Mouse (Mus musculus): ENCODE results near the gene Habp4. TPM values are rescaled to one million over a fixed set of nuclear protein-coding genes. Genes with fewer than 3 reads are reported as not detected.

Gene Habp4
- 47.1 and 64.6 TPM in 2 replicates for total RNA-seq (2014; rRNA removed)
- 63.4 and 65.6 TPM in 2 replicates for polyA plus RNA-seq (2015; fragmentation: Nextera tagmentation; extraction: Ambion mirVana)

- H3K27ac ChIP-seq: peak within 1 kb of the TSS; percentile 85
- ATAC-seq: peak; percentile 100
Observed at GRCm38 (mm10) chr13:64161548-64161915, at the start of gene Habp4. TSS of gene Habp4 (plus strand) at chr13:64161824.

GRCm38 (mm10) chr13:64117442-64117841 is 44.2 kb upstream of the Habp4 start:
- Histone ChIP-seq H3K36me3 (ENCODE audit: insufficient read depth, low read length) (no peaks in the 10 kb centered on the region), H3K4me2 (ENCODE audit: low read depth, low read length) (no peak overlapping the region), H3K9me3 (ENCODE audit: low read length) (no peaks in the 10 kb centered on the region), H3K27ac (no peak overlapping the region), H3K4me1 (ENCODE audit: insufficient read depth, low read length) (no peaks in the 10 kb centered on the region), H3K4me3 (ENCODE audit: low read length) (no peak overlapping the region), H3K9ac (replicated peaks; ENCODE audit: low read length) (no peak overlapping the region), H3K27me3 (ENCODE audit: insufficient read depth, low read length) (no peaks in the 10 kb centered on the region)
- WGBS: 59% methylated on average over 2 of the region's 2 CpGs
- TF ChIP-seq CTCF (IDR thresholded peaks at IDR 0.05; ENCODE audit: low read depth): peak; percentile 21
- ATAC-seq (no peak), DNase-seq (ENCODE audit: low spot score) (no peak)

More at GRCm38 (mm10) chr13:64161548-64161915, at the start of gene Habp4:
- whole genome bisulfite sequencing: 0% methylated on average over 23 of the region's 31 CpGs
- Histone ChIP-seq H3K36me3 (ENCODE audit: insufficient read depth, low read length) (no peaks in the 10 kb centered on the region), H3K27me3 (ENCODE audit: insufficient read depth, low read length) (no peaks in the 10 kb centered on the region), H3K9ac (replicated peaks; ENCODE audit: low read length) (peak within 1 kb of the TSS; percentile 76), H3K4me2 (ENCODE audit: low read depth, low read length) (peak within 1 kb of the TSS; percentile 92), H3K4me1 (ENCODE audit: insufficient read depth, low read length) (peaks cover 5% of the 10 kb centered on the region; the same call in 1 of the 2 replicates), H3K9me3 (ENCODE audit: low read length) (no peaks in the 10 kb centered on the region), H3K4me3 (ENCODE audit: low read length) (peak within 1 kb of the TSS; percentile 71)
- DNase-seq (ENCODE audit: low spot score): peak; percentile 99
- TF ChIP-seq CTCF (IDR thresholded peaks at IDR 0.05; ENCODE audit: low read depth): no peak

- H3K4me3 ChIP-seq (ENCODE audit: low read length): no peak overlapping the region
- no peak for DNase-seq (ENCODE audit: low spot score)
- no peak for ATAC-seq
- no peaks in the 10 kb centered on the region for H3K4me1 ChIP-seq (ENCODE audit: insufficient read depth, low read length)
- no peaks in the 10 kb centered on the region for H3K9me3 ChIP-seq (ENCODE audit: low read length)
- no peaks in the 10 kb centered on the region for H3K36me3 ChIP-seq (ENCODE audit: insufficient read depth, low read length)
- no peak overlapping the region for H3K4me2 ChIP-seq (ENCODE audit: low read depth, low read length)
- H3K27ac ChIP-seq: no peak overlapping the region
- H3K27me3 ChIP-seq (ENCODE audit: insufficient read depth, low read length): no peaks in the 10 kb centered on the region
- TF ChIP-seq CTCF (IDR thresholded peaks at IDR 0.05; ENCODE audit: low read depth): no peak
- no peak overlapping the region for H3K9ac ChIP-seq (replicated peaks; ENCODE audit: low read length)
- 53% methylated on average over 4 of the region's 4 CpGs for WGBS
Observed at GRCm38 (mm10) chr13:64120760-64121159, 40.9 kb upstream of the Habp4 start.

- DNase-seq (ENCODE audit: low spot score) (no peak), ATAC-seq (no peak)
- WGBS: 37% methylated on average over 6 of the region's 6 CpGs
- Histone ChIP-seq H3K9me3 (ENCODE audit: low read length) (no peaks in the 10 kb centered on the region), H3K27me3 (ENCODE audit: insufficient read depth, low read length) (no peaks in the 10 kb centered on the region), H3K4me2 (ENCODE audit: low read depth, low read length) (no peak overlapping the region), H3K4me1 (ENCODE audit: insufficient read depth, low read length) (no peaks in the 10 kb centered on the region), H3K4me3 (ENCODE audit: low read length) (no peak overlapping the region), H3K9ac (replicated peaks; ENCODE audit: low read length) (no peak overlapping the region), H3K36me3 (ENCODE audit: insufficient read depth, low read length) (no peaks in the 10 kb centered on the region), H3K27ac (no peak overlapping the region)
- TF ChIP-seq CTCF (IDR thresholded peaks at IDR 0.05; ENCODE audit: low read depth): no peak
Observed at GRCm38 (mm10) chr13:64123491-64124188, 38.0 kb upstream of the Habp4 start.

GRCm38 (mm10) chr13:64124886-64125285 is 36.7 kb upstream of the Habp4 start:
- Histone ChIP-seq H3K4me1 (ENCODE audit: insufficient read depth, low read length) (0 out of 2 replicates have a peak, but pooled peaks cover 5% of the 10 kb centered on the region), H3K4me2 (ENCODE audit: low read depth, low read length) (no peak overlapping the region), H3K4me3 (ENCODE audit: low read length) (no peak overlapping the region), H3K36me3 (ENCODE audit: insufficient read depth, low read length) (no peaks in the 10 kb centered on the region), H3K9ac (replicated peaks; ENCODE audit: low read length) (no peak overlapping the region), H3K27ac (no peak overlapping the region), H3K9me3 (ENCODE audit: low read length) (no peaks in the 10 kb centered on the region), H3K27me3 (ENCODE audit: insufficient read depth, low read length) (no peaks in the 10 kb centered on the region)
- TF ChIP-seq CTCF (IDR thresholded peaks at IDR 0.05; ENCODE audit: low read depth): no peak
- no peak for ATAC-seq
- DNase-seq (ENCODE audit: low spot score): no peak
- 82% methylated on average over 6 of the region's 6 CpGs for WGBS

- ATAC-seq: no peak
- H3K9ac ChIP-seq (replicated peaks; ENCODE audit: low read length): no peak overlapping the region
- WGBS: 55% methylated on average over 4 of the region's 4 CpGs
Observed at GRCm38 (mm10) chr13:64126316-64126715, 35.3 kb upstream of the Habp4 start.

More at GRCm38 (mm10) chr13:64126316-64126715, 35.3 kb upstream of the Habp4 start:
- H3K27ac ChIP-seq: no peak overlapping the region
- no peaks in the 10 kb centered on the region for H3K9me3 ChIP-seq (ENCODE audit: low read length)
- H3K27me3 ChIP-seq (ENCODE audit: insufficient read depth, low read length): no peaks in the 10 kb centered on the region
- DNase-seq (ENCODE audit: low spot score): no peak
- no peak overlapping the region for H3K4me2 ChIP-seq (ENCODE audit: low read depth, low read length)
- 0 out of 2 replicates have a peak, but pooled peaks cover 5% of the 10 kb centered on the region for H3K4me1 ChIP-seq (ENCODE audit: insufficient read depth, low read length)
- H3K36me3 ChIP-seq (ENCODE audit: insufficient read depth, low read length): no peaks in the 10 kb centered on the region
- no peak for TF ChIP-seq CTCF (IDR thresholded peaks at IDR 0.05; ENCODE audit: low read depth)
- H3K4me3 ChIP-seq (ENCODE audit: low read length): no peak overlapping the region

All from hindbrain, postnatal 0 days (tissue).